Mouse (Mus musculus) macrophage (primary cell): ENCODE measurements around the gene Cfdp1. TPM values are rescaled to one million over a fixed set of nuclear protein-coding genes. Genes with fewer than 3 reads are reported as not detected.

Source experiments
- H3K27ac ChIP-seq: fragments of 350-480 bp; formaldehyde crosslinking; 2 replicates; pipeline ENCODE4 v1.9.0; 2021
- H3K36me3 ChIP-seq: fragments of 350-480 bp; formaldehyde crosslinking; 2 replicates; pipeline ENCODE4 v1.9.0; 2021; ENCODE audit errors: inconsistent target
- H3K4me3 ChIP-seq: fragments of 350-480 bp; formaldehyde crosslinking; 2 replicates; pipeline ENCODE4 v1.9.0; 2021; ENCODE audit errors: inconsistent target
- H3K79me2 ChIP-seq: fragments of 350-480 bp; formaldehyde crosslinking; 2 replicates; pipeline ENCODE4 v1.9.0; 2021; ENCODE audit errors: inconsistent target
- WGBS: methylation state at CpG from one replicate; pipeline ENCODE4 v1.1.7; 2026; ENCODE audit warnings: inconsistent platforms; ENCODE audit not compliant: missing documents; 5-methylcytosine and 5-hydroxymethylcytosine counted together
- polyA plus RNA-seq: library from polyadenylated mRNA; stranded (reverse); fragments of 250-400 nt; gene quantifications from 3 replicates; pipeline ENCODE4 v1.2.4, GENCODE M21; 2018; ENCODE audit warnings: inconsistent platforms

The Cfdp1 gene
- polyA plus RNA-seq, 1 experiment from 2014 or later = 192 TPM

GRCm38 (mm10) chr8:111801456-111801855, 52.6 kb downstream of the Cfdp1 start:
- Histone ChIP-seq H3K36me3 (no peaks in the 10 kb centered on the region), H3K4me3 (no peak overlapping the region), H3K79me2 (no peaks in the 10 kb centered on the region), H3K27ac (no peak overlapping the region)
- 95% methylated on average over 6 of the region's 6 CpGs for WGBS

- 100% methylated on average over 1 of the region's 1 CpGs for WGBS
- H3K36me3 ChIP-seq = no peaks in the 10 kb centered on the region
- no peak overlapping the region for H3K27ac ChIP-seq
- H3K4me3 ChIP-seq = no peak overlapping the region
- no peaks in the 10 kb centered on the region for H3K79me2 ChIP-seq
Observed at GRCm38 (mm10) chr8:111796528-111796927, 57.6 kb downstream of the Cfdp1 start.

GRCm38 (mm10) chr8:111793324-111793917, 60.7 kb downstream of the Cfdp1 start:
- Histone ChIP-seq H3K79me2 (no peaks in the 10 kb centered on the region), H3K4me3 (no peak overlapping the region), H3K27ac (no peak overlapping the region), H3K36me3 (no peaks in the 10 kb centered on the region)
- 96% methylated on average over 3 of the region's 3 CpGs for WGBS

GRCm38 (mm10) chr8:111789639-111790038, 64.5 kb downstream of the Cfdp1 start:
- no peak overlapping the region for H3K27ac ChIP-seq
- H3K79me2 ChIP-seq = no peaks in the 10 kb centered on the region
- no peaks in the 10 kb centered on the region for H3K36me3 ChIP-seq
- H3K4me3 ChIP-seq = no peak overlapping the region

GRCm38 (mm10) chr8:111789200-111789599, 64.9 kb downstream of the Cfdp1 start:
- H3K4me3 ChIP-seq = no peak overlapping the region
- no peak overlapping the region for H3K27ac ChIP-seq
- 94% methylated on average over 4 of the region's 4 CpGs for WGBS
- H3K79me2 ChIP-seq = no peaks in the 10 kb centered on the region
- H3K36me3 ChIP-seq = no peaks in the 10 kb centered on the region

GRCm38 (mm10) chr8:111788497-111788896, 65.6 kb downstream of the Cfdp1 start:
- Histone ChIP-seq H3K4me3 (no peak overlapping the region), H3K36me3 (no peaks in the 10 kb centered on the region), H3K27ac (no peak overlapping the region), H3K79me2 (no peaks in the 10 kb centered on the region)
- WGBS = 81% methylated on average over 3 of the region's 3 CpGs

- WGBS = 93% methylated on average over 5 of the region's 5 CpGs
Observed at GRCm38 (mm10) chr8:111788085-111788484, 66.0 kb downstream of the Cfdp1 start.

GRCm38 (mm10) chr8:111787683-111788082, 66.4 kb downstream of the Cfdp1 start:
- H3K27ac ChIP-seq = no peak overlapping the region
- no peaks in the 10 kb centered on the region for H3K36me3 ChIP-seq
- WGBS = 100% methylated on average over 4 of the region's 4 CpGs
- H3K79me2 ChIP-seq = no peaks in the 10 kb centered on the region
- H3K4me3 ChIP-seq = no peak overlapping the region

More at GRCm38 (mm10) chr8:111788085-111788484, 66.0 kb downstream of the Cfdp1 start:
- no peak overlapping the region for H3K27ac ChIP-seq
- H3K4me3 ChIP-seq = no peak overlapping the region
- H3K79me2 ChIP-seq = no peaks in the 10 kb centered on the region
- H3K36me3 ChIP-seq = no peaks in the 10 kb centered on the region

GRCm38 (mm10) chr8:111786701-111787588, 67.1 kb downstream of the Cfdp1 start:
- WGBS = 94% methylated on average over 12 of the region's 13 CpGs
- Histone ChIP-seq H3K79me2 (no peaks in the 10 kb centered on the region), H3K36me3 (no peaks in the 10 kb centered on the region), H3K4me3 (no peak overlapping the region), H3K27ac (no peak overlapping the region)

GRCm38 (mm10) chr8:111786116-111786515, 68.0 kb downstream of the Cfdp1 start:
- no peaks in the 10 kb centered on the region for H3K36me3 ChIP-seq
- no peak overlapping the region for H3K4me3 ChIP-seq
- WGBS = 94% methylated on average over 2 of the region's 2 CpGs
- H3K27ac ChIP-seq = no peak overlapping the region
- H3K79me2 ChIP-seq = no peaks in the 10 kb centered on the region

GRCm38 (mm10) chr8:111782671-111783394, 71.3 kb downstream of the Cfdp1 start:
- Histone ChIP-seq H3K36me3 (peaks cover 4% of the 10 kb centered on the region; the same call in 1 of the 2 replicates), H3K27ac (no peak overlapping the region), H3K79me2 (no peaks in the 10 kb centered on the region), H3K4me3 (no peak overlapping the region)
- 97% methylated on average over 9 of the region's 9 CpGs for WGBS

GRCm38 (mm10) chr8:111782161-111782560, 71.9 kb downstream of the Cfdp1 start:
- H3K36me3 ChIP-seq = peaks cover 7% of the 10 kb centered on the region; the same call in 1 of the 2 replicates

GRCm38 (mm10) chr8:111780697-111781424, 73.2 kb downstream of the Cfdp1 start:
- H3K27ac ChIP-seq = no peak overlapping the region
- no peak overlapping the region for H3K4me3 ChIP-seq
- H3K36me3 ChIP-seq = peaks cover 7% of the 10 kb centered on the region; the same call in 1 of the 2 replicates
- no peaks in the 10 kb centered on the region for H3K79me2 ChIP-seq
- WGBS = 97% methylated on average over 10 of the region's 10 CpGs

More at GRCm38 (mm10) chr8:111782161-111782560, 71.9 kb downstream of the Cfdp1 start:
- no peak overlapping the region for H3K4me3 ChIP-seq
- no peaks in the 10 kb centered on the region for H3K79me2 ChIP-seq
- WGBS = 100% methylated on average over 2 of the region's 2 CpGs
- no peak overlapping the region for H3K27ac ChIP-seq

GRCm38 (mm10) chr8:111779690-111780089, 74.4 kb downstream of the Cfdp1 start:
- no peaks in the 10 kb centered on the region for H3K79me2 ChIP-seq
- WGBS = 93% methylated on average over 7 of the region's 7 CpGs
- peaks cover 7% of the 10 kb centered on the region; the same call in 1 of the 2 replicates for H3K36me3 ChIP-seq
- H3K4me3 ChIP-seq = no peak overlapping the region
- no peak overlapping the region for H3K27ac ChIP-seq
